Mouse (Mus musculus) MEL (cell line): ENCODE results near the gene Napsa. TPM values are rescaled to one million over a fixed set of nuclear protein-coding genes. Genes with fewer than 3 reads are reported as not detected.

ENCODE experiments used
- DNase-seq: peaks from one replicate; pipeline ENCODE4 v3.0.0; 2011; ENCODE audit warnings: low read depth, low spot score
- H3K27ac ChIP-seq: 2 replicates; pipeline ENCODE4 v1.5.1; 2012; ENCODE audit warnings: low read depth, mild to moderate bottlenecking, control low read depth, low read length, moderate library complexity; ENCODE audit not compliant: control insufficient read depth
- H3K27me3 ChIP-seq, 2 experiments: fragments of 150-350 bp in 1 of 2; sonication (generic) in 1 of 2; 2 replicates each; pipeline ENCODE4 v1.6.1; 2012; ENCODE audit warnings: low read length in 2 of 2, mild to moderate bottlenecking in 2 of 2, improper control_type of control experiment in 1 of 2, moderate library complexity in 1 of 2; ENCODE audit not compliant: insufficient read depth in 2 of 2, control insufficient read depth in 1 of 2
- H3K36me3 ChIP-seq, 2 experiments: 2 replicates each; pipeline ENCODE4 v1.6.1; 2012 to 2014; ENCODE audit warnings: low read length in 2 of 2, improper control_type of control experiment in 1 of 2, inconsistent platforms in 1 of 2, mild to moderate bottlenecking in 1 of 2; ENCODE audit not compliant: insufficient read depth in 2 of 2, control insufficient read depth in 1 of 2
- H3K4me1 ChIP-seq, 2 experiments: fragments of 150-350 bp in 1 of 2; sonication (generic) in 1 of 2; 2 replicates each; pipeline ENCODE4 v1.6.1; 2012; ENCODE audit warnings: low read length in 2 of 2, improper control_type of control experiment in 1 of 2, mild to moderate bottlenecking in 1 of 2; ENCODE audit not compliant: insufficient read depth in 2 of 2, control insufficient read depth in 1 of 2
- H3K4me3 ChIP-seq, 2 experiments: fragments of 150-350 bp in 1 of 2; sonication (generic) in 1 of 2; 2 replicates each; pipeline ENCODE4 v1.5.1; 2012; ENCODE audit warnings: low read depth in 2 of 2, low read length in 2 of 2, mild to moderate bottlenecking in 2 of 2, moderate library complexity in 2 of 2, control low read depth in 1 of 2, improper control_type of control experiment in 1 of 2; ENCODE audit not compliant: control insufficient read depth in 1 of 2, insufficient read depth in 1 of 2
- H3K79me2 ChIP-seq: 2 replicates; pipeline ENCODE4 v1.6.1; 2012; ENCODE audit warnings: mild to moderate bottlenecking, low read length, moderate library complexity; ENCODE audit not compliant: control insufficient read depth, poor library complexity, insufficient read depth
- H3K9ac ChIP-seq: 2 replicates; pipeline ENCODE4 v1.6.1; 2012; ENCODE audit warnings: low read depth, mild to moderate bottlenecking, control low read depth, low read length, moderate library complexity; ENCODE audit not compliant: control insufficient read depth, poor library complexity, severe bottlenecking
- H3K9me3 ChIP-seq: fragments of 150-350 bp; sonication (generic); replicated peaks from 2 replicates; pipeline ENCODE4 v1.6.1; 2012; ENCODE audit warnings: mild to moderate bottlenecking, low read length, improper control_type of control experiment, moderate library complexity; ENCODE audit not compliant: insufficient read depth
- CHD2 ChIP-seq: IDR thresholded peaks from 2 replicates; pipeline ENCODE4 v1.6.1; 2011; ENCODE audit warnings: low read length, improper control_type of control experiment
- GABPA ChIP-seq: IDR thresholded peaks from 2 replicates; pipeline ENCODE4 v1.6.1; 2012; ENCODE audit warnings: low read depth, mild to moderate bottlenecking, inconsistent platforms, low read length, improper control_type of control experiment, moderate library complexity
- HCFC1 ChIP-seq: IDR thresholded peaks from 2 replicates; pipeline ENCODE4 v1.6.1; 2012; ENCODE audit warnings: low read depth, mild to moderate bottlenecking, inconsistent platforms, low read length, improper control_type of control experiment, moderate library complexity
- KAT2A ChIP-seq: conservative IDR thresholded peaks from 2 replicates; pipeline ENCODE4 v1.6.1; 2012; ENCODE audit warnings: low read depth, low read length, improper control_type of control experiment, inconsistent platforms
- MAFK ChIP-seq: IDR thresholded peaks from 2 replicates; pipeline ENCODE4 v1.6.1; 2011; ENCODE audit warnings: low read depth, mild to moderate bottlenecking, low read length, improper control_type of control experiment, borderline replicate concordance
- MEF2A ChIP-seq: IDR thresholded peaks from 2 replicates; pipeline ENCODE4 v1.6.1; 2014; ENCODE audit warnings: low read depth, mild to moderate bottlenecking, inconsistent platforms, low read length, improper control_type of control experiment; ENCODE audit not compliant: poor library complexity, insufficient replicate concordance, severe bottlenecking; ENCODE audit errors: extremely low read depth
- MXI1 ChIP-seq: IDR thresholded peaks from 2 replicates; pipeline ENCODE4 v1.6.1; 2011; ENCODE audit warnings: mild to moderate bottlenecking, low read depth, low read length, improper control_type of control experiment
- NELFE ChIP-seq: IDR thresholded peaks from 2 replicates; pipeline ENCODE4 v1.6.1; 2011; ENCODE audit warnings: low read depth, low read length, improper control_type of control experiment
- POLR2AphosphoS2 ChIP-seq: IDR thresholded peaks from 2 replicates; pipeline ENCODE4 v1.6.1; 2011; ENCODE audit warnings: low read length, improper control_type of control experiment
- RCOR1 ChIP-seq: IDR thresholded peaks from 2 replicates; pipeline ENCODE4 v1.6.1; 2012; ENCODE audit warnings: low read depth, mild to moderate bottlenecking, inconsistent platforms, low read length, improper control_type of control experiment
- TAL1 ChIP-seq: IDR thresholded peaks from 2 replicates; pipeline ENCODE4 v1.6.1; 2012; ENCODE audit warnings: mild to moderate bottlenecking, inconsistent platforms, low read length, moderate library complexity, mixed read lengths
- UBTF ChIP-seq: IDR thresholded peaks from 2 replicates; pipeline ENCODE4 v1.6.1; 2012; ENCODE audit warnings: low read depth, mild to moderate bottlenecking, inconsistent platforms, low read length, improper control_type of control experiment, moderate library complexity, borderline replicate concordance; ENCODE audit not compliant: insufficient read depth
- USF2 ChIP-seq, 2 experiments: IDR thresholded peaks; 2 replicates each; pipeline ENCODE4 v1.6.1; 2011 to 2012; ENCODE audit warnings: improper control_type of control experiment in 2 of 2, low read length in 2 of 2, borderline replicate concordance in 1 of 2, inconsistent platforms in 1 of 2, low read depth in 1 of 2, mild to moderate bottlenecking in 1 of 2; ENCODE audit not compliant: insufficient read depth in 1 of 2
- ZMIZ1 ChIP-seq: IDR thresholded peaks from 2 replicates; pipeline ENCODE4 v1.6.1; 2012; ENCODE audit warnings: low read depth, mild to moderate bottlenecking, inconsistent platforms, low read length, improper control_type of control experiment, moderate library complexity
- polyA plus RNA-seq, 2 experiments: library from polyadenylated mRNA; stranded (reverse) in 1 of 2; unstranded in 1 of 2; fragments of >175 nt in 1 of 2; fragments of >200 nt in 1 of 2; gene quantifications; 2 replicates each; pipeline versions ENCODE4 v1.2.1 to v1.2.4; 2012; ENCODE audit warnings: low replicate concordance in 2 of 2, low read depth in 1 of 2; ENCODE audit not compliant: insufficient read length in 2 of 2, insufficient read depth in 1 of 2, missing spikeins in 1 of 2
- total RNA-seq: library from RNA; depleted of rRNA; stranded (reverse); fragments of 300-350 nt; gene quantifications from 2 replicates; pipeline ENCODE4 v1.2.3, GENCODE M21; 2012

Gene Napsa
- total and polyA plus RNA-seq, 3 experiments, result 0.33 TPM; not detected in 2

DNA sequence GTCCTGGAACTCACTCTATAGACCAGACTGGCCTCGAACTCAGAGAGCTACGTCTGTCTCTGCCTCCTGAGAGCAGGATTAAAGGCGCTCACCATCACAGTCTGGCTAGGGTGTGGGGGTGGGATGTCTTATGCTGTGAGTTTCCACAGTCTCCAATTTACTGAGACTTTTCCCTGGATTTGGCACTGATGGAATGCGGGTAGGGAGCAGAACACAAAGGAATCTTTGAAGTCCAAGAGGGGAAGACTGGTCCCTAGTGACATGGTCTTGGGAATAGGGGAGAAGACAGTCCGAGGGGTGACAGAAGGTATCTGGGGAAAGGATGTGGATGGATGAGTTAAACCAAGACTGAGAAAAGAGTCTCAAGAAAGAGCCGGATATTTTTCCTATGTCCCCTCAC, 15.5 kb downstream of the Napsa start:
- Histone ChIP-seq H3K9ac (no peak overlapping the region), H3K36me3 (no peaks in the 10 kb centered on the region), H3K79me2 (no peaks in the 10 kb centered on the region), H3K27ac (no peak overlapping the region), H3K9me3 (no peaks in the 10 kb centered on the region), H3K4me3 (no peak overlapping the region), H3K4me1 (no peaks in the 10 kb centered on the region), H3K27me3 (no peaks in the 10 kb centered on the region)
- no peak for DNase-seq
- no peak for TF ChIP-seq MEF2A
- no peak for TF ChIP-seq USF2 (IDR thresholded peaks at IDR 0.05; ENCODE audit: borderline replicate concordance in 1 of 2, insufficient read depth in 1 of 2, low read depth in 1 of 2, low read length in 2 of 2)
- no peak for TF ChIP-seq POLR2AphosphoS2
- no peak for TF ChIP-seq GABPA
- no peak for TF ChIP-seq ZMIZ1
- no peak for TF ChIP-seq MAFK
- no peak for TF ChIP-seq HCFC1
- no peak for TF ChIP-seq MXI1
- TF ChIP-seq CHD2, result no peak
- no peak for TF ChIP-seq UBTF

DNA sequence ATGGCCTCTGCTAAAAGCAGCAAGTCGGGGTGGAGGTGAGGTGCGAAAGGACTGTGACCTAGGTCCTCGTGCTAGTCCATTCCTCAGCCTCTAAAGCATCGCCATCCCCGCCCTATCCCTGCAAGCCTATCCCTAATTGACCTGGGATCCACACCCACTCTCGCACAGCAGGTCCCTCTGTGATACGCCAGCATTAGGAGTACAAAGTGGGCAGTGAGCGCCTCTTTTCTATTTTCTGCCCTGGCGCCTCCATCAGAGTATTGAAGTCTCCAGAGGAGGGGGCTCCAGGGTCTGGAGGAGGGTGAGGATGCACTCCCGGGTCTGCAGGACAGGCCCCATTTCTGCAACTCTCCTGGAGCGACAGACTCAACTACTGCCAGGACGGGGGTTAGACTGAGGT, 16.2 kb downstream of the Napsa start:
- H3K9me3 ChIP-seq, result no peaks in the 10 kb centered on the region
- no peak overlapping the region for H3K9ac ChIP-seq
- no peak overlapping the region for H3K27ac ChIP-seq
- H3K4me3 ChIP-seq, result no peak overlapping the region
- H3K27me3 ChIP-seq, result no peaks in the 10 kb centered on the region
- no peaks in the 10 kb centered on the region for H3K79me2 ChIP-seq
- no peak for DNase-seq
- no peaks in the 10 kb centered on the region for H3K36me3 ChIP-seq
- no peaks in the 10 kb centered on the region for H3K4me1 ChIP-seq
- TF ChIP-seq RCOR1, result no peak
- TF ChIP-seq KAT2A, result no peak

DNA sequence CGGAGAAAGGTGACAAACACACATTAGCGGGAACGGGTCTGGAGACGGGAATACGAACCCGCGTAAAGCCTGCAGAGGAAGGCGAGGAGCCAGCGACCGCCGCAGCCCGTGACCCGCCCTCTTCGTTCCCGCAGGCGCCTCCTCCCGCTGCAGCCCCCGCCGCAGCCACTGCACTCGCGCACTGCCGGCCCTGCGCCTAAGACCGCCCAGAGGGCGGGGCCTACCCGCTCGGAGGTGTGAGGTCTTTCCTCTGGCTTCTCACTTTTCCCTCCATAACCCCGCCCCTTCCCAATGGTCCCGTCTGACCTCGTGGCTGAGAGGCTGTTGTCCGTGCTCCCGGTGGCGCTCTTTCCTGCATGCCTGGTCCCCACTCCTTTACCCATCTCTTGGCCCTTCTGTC, 17.0 kb downstream of the Napsa start:
- TF ChIP-seq USF2 (IDR thresholded peaks at IDR 0.05; ENCODE audit: borderline replicate concordance in 1 of 2, insufficient read depth in 1 of 2, low read depth in 1 of 2, low read length in 2 of 2) (no peak), CHD2 (no peak), TAL1 (no peak), NELFE (no peak)
- TF ChIP-seq, all 39 proteins: peak for 0
- H3K27ac ChIP-seq, result no peak overlapping the region
- DNase-seq, result no peak
- no peaks in the 10 kb centered on the region for H3K79me2 ChIP-seq
- H3K9ac ChIP-seq, result no peak overlapping the region
- no peaks in the 10 kb centered on the region for H3K4me1 ChIP-seq
- no peaks in the 10 kb centered on the region for H3K9me3 ChIP-seq
- H3K36me3 ChIP-seq, result no peaks in the 10 kb centered on the region
- no peak overlapping the region for H3K4me3 ChIP-seq
- no peaks in the 10 kb centered on the region for H3K27me3 ChIP-seq
